Mouse (Mus musculus): ENCODE data around the gene Mbd3.

DNA sequence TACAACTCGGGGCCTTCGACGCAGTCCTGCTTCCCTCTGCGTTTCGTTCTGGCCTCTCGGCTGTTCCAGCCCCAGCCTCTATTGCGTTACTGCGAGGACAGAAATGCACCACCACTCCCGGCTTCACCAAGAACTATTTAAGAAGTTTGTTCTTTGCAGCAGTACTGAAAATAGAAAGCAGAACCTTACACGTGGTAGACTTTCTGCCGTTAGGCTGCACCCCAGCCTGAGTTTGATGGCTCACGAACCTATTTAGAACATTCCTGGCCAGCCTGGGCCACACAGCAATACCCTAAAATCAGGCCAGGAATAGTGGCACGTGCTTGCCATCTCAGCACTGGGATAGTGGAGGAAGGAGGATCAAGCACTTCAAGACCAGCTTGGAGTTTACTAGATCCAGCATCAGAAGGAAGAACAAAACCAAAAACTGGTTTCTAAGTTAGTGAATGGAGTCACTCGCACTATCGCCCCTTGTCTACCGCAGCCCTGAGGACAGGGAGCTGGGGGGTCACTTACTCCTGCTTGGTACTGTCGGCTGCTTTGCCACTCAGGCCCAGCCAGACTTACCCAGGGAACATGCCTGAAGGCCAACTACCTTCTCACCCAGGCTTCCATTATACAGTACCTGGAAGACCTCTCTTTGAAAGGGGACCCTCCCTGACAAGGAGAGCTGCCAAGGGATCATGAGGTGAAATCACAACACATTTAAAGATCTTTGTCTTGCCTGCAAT lies 788 bp upstream of the Mbd3 start:
- TF ChIP-seq POLR2A (IDR thresholded peaks at IDR 0.05; ENCODE audit: insufficient read depth, low read depth, low read length), result no peak; the same call in 1 of the 2 replicates
- TF ChIP-seq CTCF (IDR thresholded peaks at IDR 0.05; ENCODE audit: insufficient read depth, low read depth, low read length), result no peak
